Mouse (Mus musculus): ENCODE data around the gene Tmem129. TPM values are rescaled to one million over a fixed set of nuclear protein-coding genes. Genes with fewer than 3 reads are reported as not detected.

Tmem129 gene
- 19.8 TPM for polyA plus RNA-seq (2015; fragmentation: Illumina TruSeq; extraction: RNeasy Lipid Tissue Mini Kit (QIAGEN cat#74804); ENCODE audit: insufficient read depth, low replicate concordance)

DNA sequence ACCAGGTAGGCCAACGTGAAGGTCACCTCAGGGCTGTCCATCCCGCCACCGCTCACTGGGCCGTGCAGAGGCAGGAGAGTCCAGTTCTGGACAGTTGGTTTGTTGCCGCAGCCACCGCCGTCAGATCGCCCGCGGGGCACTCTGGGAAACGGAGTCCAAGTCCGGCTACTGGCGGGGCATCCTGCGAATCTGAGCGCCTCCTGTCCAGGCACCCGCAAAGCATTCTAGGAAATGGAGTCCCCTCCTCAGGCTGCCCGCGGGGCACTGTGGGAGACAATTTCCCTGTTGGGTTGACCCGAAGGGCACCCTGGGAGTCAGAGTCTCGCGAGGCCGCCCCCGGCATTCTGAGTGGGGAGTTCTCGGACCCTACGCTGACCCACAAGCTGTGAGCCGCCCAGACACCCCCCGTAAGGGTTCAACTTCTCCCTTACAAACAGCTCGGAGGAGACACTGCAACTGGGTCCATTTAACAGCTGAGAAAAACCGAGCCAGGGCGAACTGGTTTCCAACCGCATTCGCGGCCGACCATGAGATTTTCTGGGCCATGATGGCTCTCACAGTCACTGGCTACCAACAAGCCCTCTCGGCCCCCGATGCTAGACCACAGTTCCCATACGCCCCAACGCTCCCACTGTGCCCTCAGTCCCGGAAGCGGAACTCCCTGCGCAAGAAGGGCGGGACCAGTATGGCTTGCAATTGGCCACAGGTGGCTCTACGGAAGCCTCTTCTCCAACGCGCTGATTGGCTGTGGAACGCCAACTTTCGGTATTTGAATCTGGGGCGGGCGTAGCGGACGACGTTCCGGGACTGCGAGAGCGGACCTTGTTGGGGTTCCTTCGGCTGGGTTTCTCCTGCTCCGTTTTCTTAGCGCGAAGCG lies at the start of gene Tmem129, which contains the start of gene Tacc3:
TSS of gene Tmem129 (minus strand) at position 630 of the 877 bp plus-strand sequence.
TSS of gene Tacc3 (plus strand) at position 342 of the 877 bp plus-strand sequence.

DNA sequence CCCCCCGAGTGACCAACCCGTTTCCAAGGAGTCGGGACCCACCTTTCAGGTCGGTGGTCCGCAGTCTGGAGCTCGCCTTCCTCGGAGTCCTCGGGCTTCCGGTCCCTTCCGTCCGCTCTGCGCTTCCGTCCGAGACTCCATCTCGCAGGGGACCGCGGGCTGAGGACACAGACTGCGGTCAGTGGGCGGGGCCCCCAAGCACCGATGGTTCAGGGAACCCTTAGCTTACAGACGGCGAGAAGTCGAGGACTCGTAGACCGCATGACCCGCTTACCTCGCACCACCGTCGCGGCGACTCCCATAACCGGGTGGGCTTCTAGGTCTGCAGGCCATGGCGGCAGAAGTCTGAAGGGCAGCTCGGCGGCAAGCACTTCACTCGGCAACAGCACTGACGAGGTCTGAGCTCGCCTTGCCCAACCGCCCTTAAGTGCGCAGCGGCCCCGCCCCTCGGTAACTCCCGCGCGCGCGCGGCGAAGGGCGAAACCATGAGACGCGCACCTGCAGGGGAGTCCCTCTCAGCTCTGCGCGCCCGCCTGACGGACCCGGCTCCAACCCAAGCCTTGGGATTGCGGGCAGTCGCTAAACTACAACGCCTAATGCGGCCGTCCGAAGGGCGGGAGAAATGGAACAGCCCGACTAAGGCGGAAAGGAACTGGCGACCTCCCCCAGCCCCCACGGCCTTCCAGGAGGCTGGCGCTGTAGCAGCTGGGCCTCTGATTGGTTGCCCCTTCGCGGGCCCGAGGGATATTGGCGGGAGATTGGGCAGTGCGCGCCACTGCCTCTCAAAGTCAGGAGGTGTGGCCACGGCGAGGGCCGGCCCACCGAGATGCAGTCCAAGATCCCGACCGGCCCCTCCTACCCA lies 6.1 kb downstream of the Tmem129 start, which contains the start of gene Slbp:
TSS of gene Slbp (minus strand) at position 654 of the 862 bp plus-strand sequence.

DNA sequence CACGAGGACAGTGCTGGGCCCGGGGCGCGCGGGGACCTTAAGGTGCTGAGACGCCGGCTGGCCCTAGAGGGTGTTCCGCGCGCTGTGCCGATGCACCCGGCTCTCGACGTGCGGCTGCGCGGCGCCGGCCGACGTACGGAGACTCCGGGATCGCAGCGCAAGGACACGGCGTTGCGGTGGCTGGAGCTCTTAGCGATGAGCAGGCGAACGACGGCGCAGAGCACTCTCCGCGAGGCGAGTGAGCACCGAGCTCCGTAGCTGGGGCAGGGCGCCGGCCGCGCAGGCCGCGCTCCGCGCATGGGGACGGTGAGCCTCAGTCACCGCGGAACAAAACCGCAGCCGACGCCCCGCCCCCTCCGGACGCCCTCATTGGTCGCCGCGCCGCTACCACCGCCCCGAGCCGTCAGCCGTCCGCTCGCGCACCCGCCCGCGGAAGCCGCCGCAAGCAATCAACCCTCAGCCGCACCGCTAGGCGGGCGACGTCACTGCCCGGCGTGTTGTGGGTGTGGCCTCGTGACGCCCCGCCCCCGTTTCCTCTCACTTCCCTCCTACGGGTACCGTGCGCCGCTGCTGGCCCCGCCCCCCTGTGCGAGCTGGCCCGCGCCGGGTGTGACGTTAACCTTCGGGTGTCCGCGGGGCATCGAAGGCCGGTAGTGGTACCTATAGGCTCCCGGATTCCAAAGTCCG lies 28.8 kb downstream of the Tmem129 start, which contains the start of the genes Fam53a and Gm9903:
TSS of gene Fam53a (minus strand) at position 335 of the 687 bp plus-strand sequence.
TSS of gene Gm9903 (plus strand) at position 625 of the 687 bp plus-strand sequence.

Other genes starting within 250 kb of the Tmem129 start
- not detected for gene Nkx1-1, start 224.4 kb downstream of the Tmem129 start, polyA plus RNA-seq (2015; fragmentation: Illumina TruSeq; extraction: RNeasy Lipid Tissue Mini Kit (QIAGEN cat#74804); ENCODE audit: insufficient read depth, low replicate concordance)
- gene Fam53a, start 28.8 kb downstream of the Tmem129 start, polyA plus RNA-seq (2015; fragmentation: Illumina TruSeq; extraction: RNeasy Lipid Tissue Mini Kit (QIAGEN cat#74804); ENCODE audit: insufficient read depth, low replicate concordance), result 26.7 TPM
- 0.70 TPM for gene Gm9903, start 28.5 kb downstream of the Tmem129 start, polyA plus RNA-seq (2015; fragmentation: Illumina TruSeq; extraction: RNeasy Lipid Tissue Mini Kit (QIAGEN cat#74804); ENCODE audit: insufficient read depth, low replicate concordance)
- gene Slbp, start 5.8 kb downstream of the Tmem129 start, polyA plus RNA-seq (2015; fragmentation: Illumina TruSeq; extraction: RNeasy Lipid Tissue Mini Kit (QIAGEN cat#74804); ENCODE audit: insufficient read depth, low replicate concordance), result 110 TPM
- 29.7 TPM for gene Tacc3, start 288 bp downstream of the Tmem129 start, polyA plus RNA-seq (2015; fragmentation: Illumina TruSeq; extraction: RNeasy Lipid Tissue Mini Kit (QIAGEN cat#74804); ENCODE audit: insufficient read depth, low replicate concordance)
- gene Fgfr3, start 63.3 kb upstream of the Tmem129 start, polyA plus RNA-seq (2015; fragmentation: Illumina TruSeq; extraction: RNeasy Lipid Tissue Mini Kit (QIAGEN cat#74804); ENCODE audit: insufficient read depth, low replicate concordance), result 9.2 TPM
- 17.3 TPM for gene Letm1, start 124.4 kb upstream of the Tmem129 start, polyA plus RNA-seq (2015; fragmentation: Illumina TruSeq; extraction: RNeasy Lipid Tissue Mini Kit (QIAGEN cat#74804); ENCODE audit: insufficient read depth, low replicate concordance)
- gene Nsd2, start 162.3 kb upstream of the Tmem129 start, polyA plus RNA-seq (2015; fragmentation: Illumina TruSeq; extraction: RNeasy Lipid Tissue Mini Kit (QIAGEN cat#74804); ENCODE audit: insufficient read depth, low replicate concordance), result 53.3 TPM